15 mouse cellular contexts compared by ENCODE assay signal in genomic region chr10:11777894-11778293, GRCm38 (mm10).
"Had no signal": no experiment of that assay in that cellular context is flagged by ENCODE, and none has a peak within 500 bp of the region (broad histone marks: within the 10 kb centered on the region; RNA-seq: fewer than 3 reads in every experiment).

No protein-coding gene starts in this region.

- H3K4me3 ChIP-seq: lung, embryonic 15.5 days; megakaryocyte, embryonic 14.5 days; midbrain, embryonic 13.5 days; midbrain, embryonic 15.5 days; neural tube, embryonic 12.5 days had no signal

- H3K27ac ChIP-seq: lung, embryonic 15.5 days; macrophage; midbrain, embryonic 13.5 days; midbrain, embryonic 15.5 days; neural tube, embryonic 12.5 days had no signal

- H3K4me2 ChIP-seq: lung, embryonic 15.5 days; midbrain, embryonic 11.5 days; midbrain, embryonic 13.5 days; midbrain, embryonic 15.5 days; neural tube, embryonic 12.5 days had no signal

- DNase-seq: lung, adult 2 months; lung, postnatal 14 days; lung, postnatal 36 days; right cerebral cortex, postnatal 14 days; thymus, adult 18-20 months; thymus, postnatal 14 days; thymus, postnatal 36 days had no signal

- H3K9ac ChIP-seq: lung, embryonic 15.5 days; midbrain, embryonic 13.5 days; midbrain, embryonic 15.5 days; neural tube, embryonic 12.5 days had no signal

- H3K36me3 ChIP-seq: lung, embryonic 15.5 days; midbrain, embryonic 13.5 days; midbrain, embryonic 15.5 days; neural tube, embryonic 12.5 days had no signal

- H3K4me1 ChIP-seq: lung, embryonic 15.5 days; megakaryocyte, embryonic 14.5 days; midbrain, embryonic 13.5 days; midbrain, embryonic 15.5 days; neural tube, embryonic 12.5 days had no signal

- H3K9me3 ChIP-seq: lung, embryonic 15.5 days had no signal

- ATAC-seq: lung, postnatal 0 days; midbrain, embryonic 13.5 days; midbrain, embryonic 15.5 days had no signal

- H3K27me3 ChIP-seq: lung, embryonic 15.5 days; megakaryocyte, embryonic 14.5 days; midbrain, embryonic 13.5 days; midbrain, embryonic 15.5 days; neural tube, embryonic 12.5 days had no signal
